Mouse (Mus musculus) erythroblast, embryonic 14.5 days (primary cell): ENCODE measurements at regions not wholly inside any gene's neighbourhood (a gene's known extent, or its start where the extent isn't known, plus 50 kb on each side); places are given as distances from the start of the nearest gene placed in this dataset.

ENCODE experiments used
- GATA1 ChIP-seq: IDR thresholded peaks from 2 replicates; pipeline ENCODE4 v1.6.1; 2012; ENCODE audit warnings: low read length, inconsistent platforms, mixed read lengths
- TAL1 ChIP-seq: IDR thresholded peaks from 3 replicates; pipeline ENCODE4 v1.6.1; 2012; ENCODE audit warnings: low read length, inconsistent platforms, mixed read lengths

DNA sequence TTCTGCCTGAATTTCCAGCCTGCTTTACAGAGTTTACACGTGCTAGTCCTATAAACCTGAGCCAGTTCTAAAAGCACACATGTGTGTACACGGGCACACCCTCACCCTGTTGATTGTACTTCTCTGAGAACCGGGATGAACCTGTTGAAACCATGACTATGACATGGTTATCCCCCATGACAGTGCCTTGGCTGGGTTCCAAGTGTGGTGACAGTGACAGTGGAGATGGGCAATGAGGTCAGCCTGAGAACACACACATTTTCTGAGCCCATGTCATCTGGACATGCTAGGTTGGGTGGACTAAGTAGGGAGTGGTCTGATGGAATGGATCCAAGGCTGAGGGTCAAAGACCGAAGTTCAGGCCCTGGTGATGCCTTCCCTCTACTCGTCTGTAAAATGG, 103.5 kb upstream of the 1700012A03Rik start:
- no peak for TF ChIP-seq GATA1
- no peak for TF ChIP-seq TAL1
